Mouse (Mus musculus) granulocyte monocyte progenitor cell, adult 5-6 weeks (primary cell): ENCODE data around the gene Gns. TPM values are rescaled to one million over a fixed set of nuclear protein-coding genes. Genes with fewer than 3 reads are reported as not detected.
"Not testable (repeated sequence)": the region's sequence is repeated elsewhere in the genome, so short reads cannot be mapped to it uniquely, and the experiment has no call there.

ENCODE experiments used
- ATAC-seq: replicated peaks from 2 replicates; pipeline ENCODE4 v1.8.0; 2016; ENCODE audit warnings: mild to moderate bottlenecking, moderate TSS enrichment, inconsistent platforms; ENCODE audit not compliant: poor library complexity, severe bottlenecking
- total RNA-seq, 2 experiments: library from RNA; stranded (forward) in 1 of 2; stranded (reverse) in 1 of 2; fragments of 200-712, 200-1000 nt in 1 of 2; fragments of >200 nt in 1 of 2; fragmentation: Nextera tagmentation in 1 of 2; gene quantifications; 2 replicates each; pipeline ENCODE4 v1.2.3; 2014 to 2017

The Gns gene
- total RNA-seq (2014; fragmentation: Nextera tagmentation) (13.6 and 15.6 TPM in 2 replicates), total RNA-seq (2017) (7.1 and 9.4 TPM in 2 replicates)

DNA sequence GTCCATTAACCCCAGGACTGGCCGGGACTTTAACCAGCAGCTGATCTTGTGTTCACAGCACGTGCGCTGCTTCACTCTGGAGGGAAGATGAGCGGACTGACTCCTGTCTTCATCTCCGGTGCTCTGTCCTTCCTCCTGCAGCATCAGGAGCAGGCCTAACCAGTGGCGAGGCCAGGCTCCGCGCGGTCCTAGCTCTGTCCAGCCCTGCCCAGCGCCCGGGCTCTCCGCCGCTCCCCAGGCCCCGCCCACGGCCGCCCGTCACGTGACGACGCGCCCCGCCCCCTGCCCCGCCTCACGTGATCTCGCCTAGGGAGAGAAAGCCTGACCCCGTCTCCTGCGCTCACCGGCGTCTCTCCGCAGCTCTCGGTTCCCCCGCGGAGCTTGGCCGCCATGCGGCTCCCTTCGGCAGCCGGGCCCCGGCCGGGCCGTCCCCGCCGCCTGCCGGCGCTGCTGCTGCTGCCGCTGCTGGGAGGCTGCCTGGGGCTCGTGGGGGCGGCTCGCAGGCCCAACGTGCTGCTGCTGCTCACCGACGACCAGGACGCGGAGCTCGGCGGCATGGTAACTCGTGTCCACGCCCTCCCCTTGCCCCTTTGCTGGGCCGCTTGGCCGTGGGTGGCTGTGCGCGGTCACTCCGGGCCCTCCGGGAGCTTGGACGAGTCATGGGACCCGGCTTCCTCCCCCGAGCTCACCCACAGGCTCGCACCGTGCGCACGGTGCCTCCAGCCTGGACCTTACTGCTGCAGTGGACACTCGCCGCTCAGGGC lies at the start of gene Gns:
Gene Gns, plus strand, starts transcription at position 290 of the 764 bp plus-strand sequence.
- peak; percentile 45 for ATAC-seq

DNA sequence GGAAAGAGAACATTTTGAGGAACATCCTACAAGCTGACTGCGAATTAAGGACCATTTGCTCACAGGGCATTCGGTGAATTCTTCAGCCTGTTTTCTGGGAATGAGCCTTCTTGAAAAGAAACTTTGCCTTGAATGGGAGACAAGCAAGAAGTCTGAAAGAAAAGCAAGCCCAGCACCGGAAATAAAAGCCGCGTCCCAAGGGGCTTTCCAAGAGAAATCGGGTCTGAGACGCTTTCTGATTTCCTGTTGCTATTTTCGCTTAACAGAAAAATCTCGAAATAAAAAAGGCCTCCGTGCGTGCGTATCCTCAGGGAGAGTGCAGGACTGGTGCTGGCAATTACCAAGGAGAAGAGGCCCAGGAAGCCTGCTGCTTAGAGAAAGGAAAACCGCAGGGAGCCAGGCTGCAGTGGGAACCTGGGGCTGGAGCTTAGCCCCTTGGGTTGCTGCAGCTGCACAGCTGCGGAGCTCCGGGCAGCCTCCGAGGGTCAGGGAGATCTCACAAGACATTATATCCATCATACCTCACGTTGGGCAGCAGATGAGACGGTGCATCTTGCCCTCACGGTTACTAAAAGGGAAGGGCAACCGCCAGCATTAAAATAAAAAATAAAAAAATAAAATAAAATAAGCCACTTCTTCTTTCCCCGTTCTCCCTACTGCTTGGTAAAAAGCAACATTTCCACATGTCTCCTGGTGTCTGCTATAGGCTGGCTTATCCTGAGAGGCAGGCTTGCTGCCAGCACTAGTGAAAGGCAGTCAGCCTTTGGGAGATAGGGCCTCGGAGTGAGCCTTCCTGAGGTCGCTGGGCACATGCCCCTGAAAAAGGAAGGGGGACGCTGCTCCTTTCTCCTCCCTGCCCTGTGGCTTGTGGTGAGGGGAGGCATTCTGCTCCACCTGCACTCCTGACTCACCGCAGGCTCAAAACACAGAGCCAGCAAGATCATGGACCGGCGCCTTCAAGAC lies 49.3 kb upstream of the Gns start:
- peak; percentile 66 for ATAC-seq

DNA sequence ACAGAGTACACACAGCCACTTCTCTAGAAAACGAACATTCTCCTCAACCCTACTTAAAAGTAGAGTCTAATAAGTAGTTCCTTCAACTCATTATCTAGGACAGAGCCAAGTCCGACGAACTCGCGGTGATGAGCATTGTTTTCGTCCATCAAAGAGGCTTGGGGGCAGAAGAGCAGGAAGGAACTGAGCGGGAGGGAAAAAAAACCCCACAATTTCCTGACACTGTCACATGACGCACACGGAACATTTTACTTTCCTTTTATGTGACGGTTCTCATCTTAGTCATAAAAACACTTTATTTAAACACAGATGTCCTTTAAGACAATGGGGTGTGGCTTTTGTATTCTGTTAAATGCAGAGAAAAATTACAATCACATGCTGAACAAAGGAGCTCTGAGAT lies 48.5 kb upstream of the Gns start:
- ATAC-seq: peak; percentile 19; the same call in 1 of the 2 replicates

DNA sequence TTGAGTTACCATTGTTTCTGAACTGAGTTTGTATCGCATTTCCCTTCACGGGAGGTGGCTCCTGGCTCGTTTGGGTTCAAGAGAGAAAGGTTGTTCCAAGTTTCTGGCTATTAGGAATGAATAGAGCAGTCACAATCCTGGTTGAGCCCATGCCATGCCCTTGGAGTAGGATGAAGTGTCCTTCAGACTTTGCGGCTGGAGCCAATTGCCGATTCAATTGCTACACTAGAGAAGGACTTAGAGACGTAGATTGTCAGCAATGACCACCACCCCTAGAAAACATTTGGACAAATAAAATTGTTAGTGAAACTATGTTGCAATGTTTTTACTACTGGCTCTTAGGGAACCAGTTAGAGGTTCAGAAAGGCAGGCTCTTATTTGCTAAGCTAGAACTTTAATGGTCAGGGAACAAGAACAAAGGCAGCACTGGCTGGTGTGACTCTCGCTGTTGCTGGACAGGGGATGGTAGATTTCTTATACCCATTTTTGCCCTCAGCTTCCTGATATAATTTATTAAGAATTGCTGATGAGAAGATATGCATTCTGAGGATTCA lies 46.4 kb upstream of the Gns start:
- ATAC-seq: no peak

DNA sequence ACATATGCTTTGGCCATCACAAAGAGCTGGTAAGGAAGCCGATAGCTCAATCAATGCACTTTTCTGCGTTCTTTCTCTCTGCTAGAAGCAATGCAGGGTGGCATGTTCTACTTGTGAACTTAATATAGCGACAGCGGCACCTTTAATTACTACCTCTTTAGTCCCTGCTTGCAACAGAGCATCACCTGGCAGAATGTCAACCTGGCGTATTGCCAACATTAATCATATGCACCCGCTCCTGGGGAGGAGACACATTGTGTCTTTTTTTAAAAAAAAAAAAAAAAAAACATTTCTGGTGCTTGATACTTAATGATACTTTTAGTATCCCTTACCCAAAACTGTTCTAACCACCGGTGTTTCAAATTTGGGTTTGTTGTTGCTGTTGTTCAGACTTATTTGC lies 41.4 kb upstream of the Gns start:
- no peak for ATAC-seq

DNA sequence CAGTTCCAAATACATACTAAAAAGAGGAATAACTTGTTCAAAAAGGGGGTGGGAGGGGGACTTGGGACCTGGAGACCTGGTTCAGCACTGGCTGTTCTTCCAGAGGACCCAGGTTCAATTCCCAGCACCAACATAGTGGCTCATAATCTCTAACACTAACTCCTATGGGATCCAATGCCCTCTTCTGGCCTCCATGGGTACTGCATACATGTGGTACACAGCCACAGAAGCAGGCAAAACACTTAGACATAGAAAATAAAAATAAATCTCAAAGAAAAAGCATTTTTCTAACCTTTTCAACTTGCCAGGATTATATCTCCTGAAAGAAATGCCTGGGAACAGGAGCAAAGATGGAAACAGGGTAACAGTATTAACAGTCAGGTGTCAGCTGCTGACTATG lies 38.7 kb upstream of the Gns start:
- no peak for ATAC-seq

DNA sequence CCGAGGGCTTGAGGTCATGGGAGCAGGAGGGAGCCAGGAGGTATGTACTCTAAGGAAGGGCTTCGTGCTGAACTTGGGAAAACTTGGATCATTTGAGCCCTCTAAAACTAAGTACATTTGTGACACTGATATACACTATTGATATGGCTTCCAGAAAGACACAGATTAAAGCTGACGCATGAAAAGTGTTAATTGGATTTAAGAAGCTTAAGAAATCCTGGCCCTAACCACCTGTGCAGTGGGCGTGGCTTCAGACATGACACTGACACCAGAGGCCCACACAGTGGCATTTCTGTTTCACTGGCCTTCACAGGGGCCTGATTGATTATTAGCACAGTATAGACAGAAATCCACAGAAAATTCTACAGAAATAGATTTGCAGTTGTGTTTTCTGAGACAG lies 35.3 kb upstream of the Gns start:
- ATAC-seq: no peak

DNA sequence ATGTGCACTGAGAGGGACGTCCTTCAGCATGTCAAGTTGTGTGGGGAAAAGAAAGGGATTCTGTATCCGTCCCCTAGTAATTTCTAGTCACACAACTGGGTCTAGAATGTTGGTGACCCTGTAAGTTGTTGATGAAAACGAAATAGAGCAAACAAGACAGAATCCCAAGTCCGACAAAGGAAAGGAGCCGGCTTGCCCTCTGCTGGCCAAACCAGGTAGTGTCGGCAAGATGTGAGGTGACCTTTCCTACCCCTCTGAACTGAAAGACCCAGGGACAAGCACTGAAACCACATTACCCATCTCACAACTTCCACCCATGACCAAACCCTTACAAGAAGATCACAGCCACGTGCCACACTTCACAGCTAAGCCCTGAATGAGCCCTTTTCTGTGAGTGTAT lies 34.0 kb upstream of the Gns start:
- peak; percentile 72 for ATAC-seq

DNA sequence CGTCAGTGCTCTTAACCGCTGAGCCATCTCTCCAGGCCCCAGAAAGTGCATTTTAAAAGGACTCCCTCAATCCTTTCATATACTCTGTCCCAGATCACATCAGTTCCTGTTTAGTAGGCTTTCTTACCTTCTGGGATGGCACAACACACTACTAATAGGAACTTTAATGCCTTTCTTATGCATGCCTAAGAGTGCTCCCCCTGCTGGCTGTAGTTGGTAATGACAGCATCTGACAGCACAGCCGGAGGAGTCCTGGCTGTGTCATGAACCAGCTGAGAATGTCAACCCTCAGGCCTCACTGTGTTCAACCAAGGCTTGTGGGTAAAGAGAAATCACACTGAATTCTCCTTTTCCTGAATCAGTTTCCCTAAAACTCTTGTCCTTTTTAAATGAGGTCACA lies 30.3 kb upstream of the Gns start:
- ATAC-seq: peak; percentile 98

DNA sequence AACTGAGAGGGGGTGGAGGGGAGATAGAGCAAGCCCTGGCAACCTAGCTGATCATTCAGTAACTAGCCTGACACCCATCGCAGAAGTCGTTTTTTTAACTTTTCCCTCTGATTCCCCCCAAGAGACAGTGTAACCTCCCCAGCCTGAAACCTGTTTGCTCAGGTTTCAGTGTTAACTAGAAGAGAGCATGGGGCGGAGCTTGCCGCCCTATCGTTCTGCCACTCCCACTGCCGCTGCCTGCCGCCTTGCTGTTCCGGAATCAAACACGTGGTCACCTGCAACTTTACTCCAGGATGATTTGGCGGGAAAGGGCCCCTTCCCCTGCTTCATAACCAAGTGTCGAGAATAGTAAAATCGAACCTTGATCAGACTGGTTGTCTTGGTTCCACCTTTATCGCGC lies 28.4 kb upstream of the Gns start:
- ATAC-seq: not testable (repeated sequence)

DNA sequence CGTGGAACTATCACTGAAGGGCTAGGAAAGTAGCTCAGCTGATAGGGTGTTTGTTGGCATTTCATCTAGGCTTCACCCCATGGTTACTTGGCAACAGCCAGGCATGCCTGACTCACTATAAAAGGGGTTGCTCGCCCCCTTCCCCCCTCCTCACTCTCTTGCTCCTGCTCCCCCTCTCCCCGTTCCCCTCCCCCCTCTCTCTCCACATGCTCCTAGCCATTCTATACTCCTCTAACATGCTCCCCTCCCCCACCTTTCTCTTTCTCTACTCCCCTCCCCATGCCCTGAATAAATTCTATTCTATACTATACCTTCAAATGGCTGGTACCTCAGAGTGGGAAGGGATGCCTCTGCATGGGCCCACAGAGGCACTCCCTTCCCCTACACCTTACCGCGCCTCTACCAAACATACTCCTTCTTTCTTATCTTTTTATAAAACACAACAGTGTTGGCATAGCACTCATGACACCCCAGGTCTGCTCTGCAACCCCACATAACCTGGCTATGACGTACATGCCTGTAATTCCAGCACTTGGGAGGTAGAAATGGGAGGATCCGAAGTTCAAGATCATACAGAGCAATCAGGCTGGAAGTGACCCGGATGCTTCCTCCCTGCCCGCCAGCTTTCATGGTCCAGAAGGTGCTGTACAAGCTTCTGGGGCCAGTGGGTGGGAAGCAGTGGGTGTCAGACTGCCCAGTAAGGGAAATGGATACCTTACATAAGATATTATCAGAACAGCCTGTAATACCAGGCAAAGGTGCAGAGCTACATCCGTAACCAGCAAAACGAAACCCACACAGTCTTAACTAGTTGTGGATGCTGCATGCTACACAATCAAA lies 23.9 kb upstream of the Gns start:
- no peak for ATAC-seq

DNA sequence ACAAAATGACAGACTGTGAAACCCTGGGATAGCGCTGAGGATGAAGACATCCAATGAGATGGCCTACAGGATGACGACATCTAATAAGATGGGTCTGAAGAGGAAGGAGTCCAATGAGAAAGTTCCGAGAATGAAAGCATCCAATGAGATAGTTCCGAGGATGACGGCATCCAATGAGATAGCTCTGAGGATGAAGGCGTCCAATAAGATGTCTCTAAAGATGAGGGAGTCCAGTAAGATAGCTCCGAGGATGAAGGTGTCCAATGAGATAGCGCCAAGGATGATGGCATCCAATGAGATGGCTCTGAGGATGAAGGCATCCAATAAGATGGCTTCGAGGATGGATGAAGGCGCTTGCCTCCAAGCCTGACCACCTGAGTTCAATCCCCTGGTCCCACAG lies 22.6 kb upstream of the Gns start:
- ATAC-seq: no peak

DNA sequence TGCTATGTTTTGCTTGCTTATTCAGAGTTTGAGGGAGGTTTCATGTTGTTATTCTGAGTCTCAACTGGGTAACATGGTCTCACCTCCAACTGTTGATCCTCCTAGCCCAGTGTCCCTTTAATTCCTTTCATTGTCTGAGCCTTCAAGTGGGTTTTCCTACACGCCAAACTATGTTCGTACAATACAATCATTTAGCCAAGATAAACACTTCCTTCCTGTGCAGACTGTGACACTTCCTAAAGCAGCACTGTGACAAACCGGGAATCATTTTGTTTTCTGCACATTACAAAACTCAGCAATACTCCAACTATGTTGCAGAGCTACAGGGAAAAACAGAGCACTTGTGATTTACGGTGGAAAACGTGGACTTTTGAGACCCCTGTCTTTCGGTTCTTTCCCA lies 21.0 kb upstream of the Gns start:
- ATAC-seq: no peak

DNA sequence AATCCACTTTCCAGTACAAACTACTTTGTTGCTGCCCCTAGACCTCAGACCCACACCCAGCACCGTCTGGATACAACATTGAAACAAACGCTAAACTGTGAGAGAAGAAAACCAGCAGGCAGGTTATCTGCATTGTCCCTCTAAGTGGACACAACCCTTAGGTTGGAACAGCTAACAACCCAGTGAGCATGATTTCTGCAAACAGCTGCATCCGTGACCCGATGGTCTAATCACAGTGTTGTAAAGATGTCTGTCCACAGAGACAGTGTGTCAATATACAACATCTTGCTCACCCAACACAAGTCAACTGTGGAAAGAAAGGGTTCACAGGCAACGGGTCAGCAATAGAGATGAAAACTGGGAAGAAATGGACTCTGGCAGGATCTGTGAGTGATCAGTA lies 15.6 kb upstream of the Gns start:
- no peak for ATAC-seq

DNA sequence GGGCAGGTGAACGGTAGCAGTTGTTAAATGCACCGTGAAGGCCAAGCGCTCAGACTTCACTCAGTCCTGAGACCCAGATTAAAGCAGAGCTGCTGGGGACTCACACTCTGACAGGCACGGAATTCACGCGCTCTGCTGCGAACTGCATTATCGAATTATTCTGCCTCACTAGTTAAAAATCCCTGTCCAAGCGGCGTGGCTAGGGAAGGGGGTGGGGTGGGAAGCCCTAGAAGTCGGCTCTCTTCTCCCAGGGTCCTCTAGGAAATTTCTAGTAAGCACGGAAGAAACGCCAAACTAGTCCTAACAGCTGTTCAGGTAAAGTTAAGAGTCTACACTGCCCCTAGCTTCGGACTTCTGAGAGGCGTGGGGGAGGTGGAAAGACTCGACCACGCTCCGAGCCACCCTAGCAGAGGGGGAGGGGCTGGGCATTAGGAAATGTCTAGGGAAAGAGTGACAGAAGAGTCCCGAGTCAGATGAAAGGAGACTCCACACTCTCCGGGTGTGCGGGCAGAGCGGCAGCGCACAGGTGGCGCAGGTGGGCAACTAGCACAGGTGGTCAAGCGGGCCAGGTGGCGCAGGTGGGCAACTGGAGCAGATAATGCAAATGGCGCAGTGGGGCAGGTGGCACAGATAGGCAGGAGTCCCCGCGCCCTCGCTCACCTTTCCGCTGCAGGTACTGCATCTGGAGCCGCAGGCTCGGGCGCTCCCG lies 14.4 kb upstream of the Gns start:
- peak; percentile 66 for ATAC-seq

DNA sequence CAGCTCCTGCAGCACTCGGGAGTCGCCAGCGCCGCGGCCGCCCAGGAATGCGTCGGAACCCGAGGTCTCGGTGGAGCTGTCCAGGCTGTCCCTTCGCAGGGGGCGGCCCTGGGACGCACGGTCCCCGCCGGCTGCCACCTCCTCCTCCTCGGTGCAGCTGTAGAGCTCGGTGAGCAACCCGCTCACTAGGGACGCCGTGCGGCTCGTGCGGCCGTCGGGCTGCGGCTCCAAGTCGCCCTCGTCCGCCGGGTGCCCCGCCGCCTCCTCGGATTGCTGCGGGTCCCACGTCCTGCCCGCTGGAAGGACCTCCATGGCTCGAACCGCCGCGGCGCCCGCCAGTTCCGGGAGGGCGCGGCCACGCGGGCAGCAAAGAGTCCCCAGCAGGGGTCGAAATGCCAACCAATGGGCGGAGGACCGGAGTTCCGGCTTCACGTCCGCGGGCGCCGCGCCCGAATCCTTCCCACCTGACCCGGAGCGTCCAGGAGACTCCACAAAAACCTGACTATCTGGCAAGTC lies 13.8 kb upstream of the Gns start, which contains the start of gene Tbc1d30:
Gene Tbc1d30, minus strand, starts transcription at position 213 of the 516 bp plus-strand sequence.
- peak; percentile 90 for ATAC-seq

DNA sequence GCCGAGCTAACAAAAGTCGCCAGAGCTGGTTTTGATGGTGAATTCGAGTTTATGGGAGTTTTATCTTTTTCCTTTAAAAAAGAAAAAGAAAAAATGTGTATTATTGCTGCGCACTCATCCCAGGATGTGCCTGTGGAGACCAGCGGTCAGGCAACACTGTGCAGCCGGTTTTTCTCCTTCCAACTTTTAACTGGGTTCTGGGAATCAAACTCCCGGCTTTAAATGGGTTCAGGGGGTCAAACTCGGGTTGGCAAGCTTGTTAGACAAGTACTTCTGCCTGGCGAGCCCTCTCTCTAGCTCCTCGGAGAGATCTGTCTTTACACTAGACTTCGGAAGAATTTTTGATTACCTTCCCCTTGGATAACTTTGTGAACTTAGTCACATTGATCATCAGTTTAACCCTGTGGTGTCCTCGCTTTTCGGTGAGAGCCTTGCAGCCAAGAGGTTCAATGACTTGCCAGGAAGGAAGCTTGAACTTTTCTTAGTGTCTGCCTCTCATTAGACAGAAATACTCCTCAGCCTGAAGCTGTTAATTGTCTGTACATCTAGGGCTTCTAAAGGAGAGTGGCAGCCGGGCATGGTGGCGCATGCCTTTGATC lies 13.1 kb upstream of the Gns start:
- ATAC-seq: no peak

DNA sequence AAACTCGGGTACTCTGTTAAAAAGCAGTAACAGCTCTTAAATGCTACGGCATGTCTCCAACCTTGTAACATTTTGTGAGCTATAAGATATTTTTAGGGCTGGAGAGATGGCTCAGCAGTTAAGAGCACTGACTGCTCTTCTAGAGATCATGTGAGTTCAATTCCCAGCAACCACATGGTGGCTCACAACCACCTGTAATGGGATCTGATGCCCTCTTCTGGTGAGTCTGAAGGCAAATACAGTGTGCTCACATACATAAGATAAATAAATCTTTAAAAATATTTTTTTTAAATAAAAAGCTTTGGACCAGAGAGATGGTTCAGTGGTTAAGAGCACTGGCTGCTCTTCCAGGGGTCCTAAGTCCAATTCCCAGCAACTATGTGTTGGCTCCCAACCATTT lies 4.5 kb upstream of the Gns start:
- no peak for ATAC-seq

DNA sequence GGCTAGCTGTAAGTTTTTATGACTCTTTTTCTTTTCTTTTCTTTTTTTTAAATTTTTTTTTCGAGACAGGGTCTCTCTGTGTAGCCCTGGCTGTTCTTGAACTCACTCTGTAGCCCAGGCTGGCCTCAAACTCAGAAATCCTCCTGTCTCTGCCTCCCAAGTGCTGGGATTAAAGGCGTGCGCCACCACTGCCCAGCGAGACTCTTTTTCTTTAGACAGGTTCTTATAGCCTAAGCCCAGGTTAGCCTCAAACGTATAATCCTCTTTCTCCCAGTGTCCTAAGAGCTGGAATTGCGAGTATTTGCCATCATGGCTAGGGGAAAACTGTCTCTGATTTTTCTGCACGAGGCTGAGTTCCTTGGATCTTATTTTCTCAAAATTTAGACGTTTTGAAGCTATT lies 1.7 kb upstream of the Gns start:
- no peak for ATAC-seq
